In genomic region chr19:5086533-5086932, GRCm38 (mm10) we compare ENCODE assay signal across 10 mouse cellular contexts. TPM values are rescaled to one million over a fixed set of nuclear protein-coding genes. Genes with fewer than 3 reads are reported as not detected.
DNase-seq lines count a peak whose midpoint lies in the region; ATAC-seq and TF ChIP-seq lines count a peak whose summit lies in the region.
"Not testable (repeated sequence)": the region's sequence is repeated elsewhere in the genome, so short reads cannot be mapped to it uniquely, and the experiment has no call there.
"Had no signal": no experiment of that assay in that cellular context is flagged by ENCODE, and none has a peak within 500 bp of the region (broad histone marks: within the 10 kb centered on the region; RNA-seq: fewer than 3 reads in every experiment).

No protein-coding gene starts in this region.

- not testable (repeated sequence) for H3K79me2 ChIP-seq in MEL (ENCODE audit: control insufficient read depth, insufficient read depth, low read length, poor library complexity); heart, adult 2 months (replicated peaks; ENCODE audit: control insufficient read depth, insufficient read depth, low read length)

- TF ChIP-seq CTCF in MEL (IDR thresholded peaks at IDR 0.05 in 2 of 3, conservative IDR thresholded peaks at IDR 0.05 in 1 of 3; ENCODE audit: control insufficient read depth in 1 of 3, insufficient read depth in 1 of 3, low read depth in 2 of 3, low read length in 3 of 3, poor library complexity in 1 of 3, severe bottlenecking in 1 of 3), result peak in 2 of 3 experiments; percentile 13 to 43; a peak in 2 of 6 replicates
- TF ChIP-seq CTCF in heart, adult 2 months (IDR thresholded peaks at IDR 0.05), result peak; percentile 34
- peak; percentile 45; the same call in 1 of the 2 replicates for TF ChIP-seq CTCF in kidney, postnatal 0 days (IDR thresholded peaks at IDR 0.05; ENCODE audit: low read depth)
- TF ChIP-seq CTCF in liver, embryonic 14.5 days (IDR thresholded peaks at IDR 0.05; ENCODE audit: low read depth), result peak; percentile 34
- peak; percentile 67 for TF ChIP-seq CTCF in midbrain, postnatal 0 days (IDR thresholded peaks at IDR 0.05)

- peaks cover 0 to 11% of the 10 kb centered on the region in 2 experiments; a peak in 1 of 4 replicates for H3K4me1 ChIP-seq in MEL (ENCODE audit: control insufficient read depth in 1 of 2, insufficient read depth in 2 of 2, low read length in 2 of 2)
- H3K4me1 ChIP-seq in heart, adult 2 months (ENCODE audit: control insufficient read depth, insufficient read depth, low read length); kidney, postnatal 0 days (replicated peaks; ENCODE audit: insufficient read depth, low read length): not testable (repeated sequence)
- peaks cover 10% of the 10 kb centered on the region in 2 experiments for H3K4me1 ChIP-seq in liver, embryonic 14.5 days (replicated peaks; ENCODE audit: control insufficient read depth in 2 of 2, insufficient read depth in 2 of 2, low read length in 1 of 2)
- H3K4me1 ChIP-seq in midbrain, postnatal 0 days (ENCODE audit: insufficient read depth, low read length), result peaks cover 10% of the 10 kb centered on the region

- not testable (repeated sequence) for TF ChIP-seq POLR2A in MEL (IDR thresholded peaks at IDR 0.05; ENCODE audit: control insufficient read depth in 1 of 2, insufficient read depth in 1 of 2, low read depth in 1 of 2, low read length in 2 of 2, poor library complexity in 1 of 2); heart, adult 2 months (IDR thresholded peaks at IDR 0.05; ENCODE audit: insufficient read depth, low read depth, low read length)

- DNase-seq in MEL (ENCODE audit: low read depth, low spot score); heart, adult 2 months; kidney, postnatal 0 days (ENCODE audit: low spot score); liver, embryonic 14.5 days (ENCODE audit: low read depth in 3 of 3, low spot score in 3 of 3); midbrain, postnatal 0 days (ENCODE audit: low spot score): not testable (repeated sequence)
- peak; percentile 29 for DNase-seq in cerebellum, adult 9-11 months

- H3K36me3 ChIP-seq in MEL (ENCODE audit: control insufficient read depth in 1 of 2, insufficient read depth in 2 of 2, low read length in 2 of 2); heart, adult 2 months (ENCODE audit: control insufficient read depth, insufficient read depth, low read length); kidney, postnatal 0 days (ENCODE audit: insufficient read depth, low read length); liver, embryonic 14.5 days (replicated peaks; ENCODE audit: control insufficient read depth, insufficient read depth, low read depth): not testable (repeated sequence)
- H3K36me3 ChIP-seq in midbrain, postnatal 0 days (ENCODE audit: insufficient read depth, low read length), result peaks cover 20% of the 10 kb centered on the region

- not testable (repeated sequence) for H3K4me2 ChIP-seq in kidney, postnatal 0 days (ENCODE audit: low read length); liver, embryonic 14.5 days (ENCODE audit: low read depth); midbrain, postnatal 0 days (ENCODE audit: low read depth, low read length, poor library complexity, severe bottlenecking)

- intact Hi-C loops in heart, adult 2 months (cut with DNase I), result loop anchor here (5.0 kb wide), 1 partner anchor 49 kb away; the partner anchor contains the start of genes AC124502.3 and B4gat1

- TF ChIP-seq RAD21 in MEL (IDR thresholded peaks at IDR 0.05; ENCODE audit: low read depth, low read length), result peak; percentile 9

- ATAC-seq in kidney, postnatal 0 days (replicated peaks; ENCODE audit: low FRiP score, low read depth); liver, embryonic 14.5 days (ENCODE audit: insufficient read depth); midbrain, postnatal 0 days (ENCODE audit: low FRiP score): not testable (repeated sequence)

- not testable (repeated sequence) for H3K9ac ChIP-seq in MEL (ENCODE audit: control insufficient read depth, low read depth, low read length, poor library complexity, severe bottlenecking); heart, adult 2 months (ENCODE audit: low read depth, low read length); kidney, postnatal 0 days (ENCODE audit: low read depth, low read length); liver, embryonic 14.5 days (replicated peaks); midbrain, postnatal 0 days (replicated peaks; ENCODE audit: low read length, poor library complexity, severe bottlenecking)

- not testable (repeated sequence) for H3K9me3 ChIP-seq in MEL (replicated peaks; ENCODE audit: insufficient read depth, low read length); kidney, postnatal 0 days (replicated peaks; ENCODE audit: low read length); liver, embryonic 14.5 days (ENCODE audit: control insufficient read depth, low read length); midbrain, postnatal 0 days (ENCODE audit: low read length)

- 54% methylated on average over 4 of the region's 4 CpGs for WGBS in heart, adult 2 months
- WGBS in kidney, postnatal 0 days, result 60% methylated on average over 4 of the region's 4 CpGs
- 40% methylated on average over 4 of the region's 4 CpGs for WGBS in liver, embryonic 14.5 days (ENCODE audit: insufficient replicate concordance)
- WGBS in midbrain, postnatal 0 days, result 58% methylated on average over 4 of the region's 4 CpGs

- H3K27me3 ChIP-seq in MEL (ENCODE audit: control insufficient read depth in 1 of 2, insufficient read depth in 2 of 2, low read length in 2 of 2), result peaks cover 5 to 15% of the 10 kb centered on the region in 2 experiments
- H3K27me3 ChIP-seq in heart, adult 2 months (ENCODE audit: control insufficient read depth, insufficient read depth, low read length), result peaks cover 11% of the 10 kb centered on the region; the same call in 1 of the 2 replicates
- peaks cover 31% of the 10 kb centered on the region; the same call in 1 of the 2 replicates for H3K27me3 ChIP-seq in kidney, postnatal 0 days (ENCODE audit: insufficient read depth, low read length)
- peaks cover 50% of the 10 kb centered on the region for H3K27me3 ChIP-seq in liver, embryonic 14.5 days (ENCODE audit: control insufficient read depth, insufficient read depth, low read length)
- H3K27me3 ChIP-seq in midbrain, postnatal 0 days (ENCODE audit: insufficient read depth, low read length), result peaks cover 16% of the 10 kb centered on the region

- H3K27ac ChIP-seq in MEL (ENCODE audit: control insufficient read depth, low read depth, low read length); heart, adult 2 months; kidney, postnatal 0 days; liver, embryonic 14.5 days; midbrain, postnatal 0 days (ENCODE audit: low read depth, low read length): not testable (repeated sequence)

- not testable (repeated sequence) for H3K4me3 ChIP-seq in MEL (ENCODE audit: control insufficient read depth in 1 of 2, insufficient read depth in 1 of 2, low read depth in 2 of 2, low read length in 2 of 2); heart, adult 2 months; kidney, postnatal 0 days (replicated peaks; ENCODE audit: low read depth, low read length); liver, embryonic 14.5 days (ENCODE audit: insufficient read depth in 1 of 2, low read depth in 2 of 2, low read length in 2 of 2); midbrain, postnatal 0 days (ENCODE audit: low read depth, low read length)

- TF ChIP-seq EP300 in MEL (IDR thresholded peaks at IDR 0.05; ENCODE audit: low read depth in 1 of 2, low read length in 2 of 2); heart, adult 2 months (IDR thresholded peaks at IDR 0.05; ENCODE audit: insufficient read depth, low read depth, low read length); liver, embryonic 14.5 days (IDR thresholded peaks at IDR 0.05; ENCODE audit: low read depth): not testable (repeated sequence)

RNA-seq across cellular contexts. Expression of gene Tmem151a, which starts 1.2 kb away (rescaled TPM):
- total RNA-seq in MEL (2012; rRNA removed), result 0.29 TPM in 1 of 2 replicates, not detected in the other
- under 1 TPM in 1 of 2 experiments, not detected in 1; 0.63 TPM for polyA plus RNA-seq in MEL (2012; ENCODE audit: insufficient read depth in 1 of 2, insufficient read length in 2 of 2, low read depth in 1 of 2, low replicate concordance in 2 of 2, missing spikeins in 1 of 2)
- 1 to 10 TPM; 2.6 to 2.8 TPM for total RNA-seq in heart, adult 2 months (2021)
- polyA plus RNA-seq in heart, adult 2 months (2012; rRNA removed), result 1.9 and 3.3 TPM in 2 replicates
- 1.4 and 2.1 TPM in 2 replicates for polyA plus RNA-seq in kidney, postnatal 0 days (2015; fragmentation: Nextera tagmentation; extraction: Ambion mirVana)
- polyA plus RNA-seq in liver, embryonic 14.5 days (2012; rRNA removed), result 0.18 and 0.21 TPM in 2 replicates
- 0.25 and 0.28 TPM in 2 replicates for polyA plus RNA-seq in liver, embryonic 14.5 days (2014; fragmentation: Nextera tagmentation; extraction: Ambion mirVana)
- total RNA-seq in midbrain, postnatal 0 days (2014; rRNA removed), result 54.0 and 64.0 TPM in 2 replicates
- polyA plus RNA-seq in midbrain, postnatal 0 days (2015; fragmentation: Nextera tagmentation; extraction: Ambion mirVana), result 64.2 and 72.0 TPM in 2 replicates
- total RNA-seq: CH12.LX; gastrocnemius, adult 2 months had no signal
- polyA plus RNA-seq: activated CD4-positive, CD25-positive, alpha-beta regulatory T cell, adult 4 months; inflammation-experienced regulatory T-cells, adult 6 months had no signal

RNA-seq across cellular contexts. Expression of gene Yif1a, which starts 1.8 kb away (rescaled TPM):
- total RNA-seq in MEL (2012; rRNA removed), result 57.5 and 64.3 TPM in 2 replicates
- 10 to 100 TPM in 1 of 2 experiments, not detected in 1; 54.0 TPM for polyA plus RNA-seq in MEL (2012; ENCODE audit: insufficient read depth in 1 of 2, insufficient read length in 2 of 2, low read depth in 1 of 2, low replicate concordance in 2 of 2, missing spikeins in 1 of 2)
- 100 to 1,000 TPM in 1 of 2 experiments, 10 to 100 TPM in 1; 90.8 to 108 TPM for total RNA-seq in heart, adult 2 months (2021)
- 242 and 247 TPM in 2 replicates for polyA plus RNA-seq in heart, adult 2 months (2012; rRNA removed)
- 129 and 132 TPM in 2 replicates for polyA plus RNA-seq in kidney, postnatal 0 days (2015; fragmentation: Nextera tagmentation; extraction: Ambion mirVana)
- polyA plus RNA-seq in liver, embryonic 14.5 days (2012; rRNA removed), result 34.7 and 37.0 TPM in 2 replicates
- polyA plus RNA-seq in liver, embryonic 14.5 days (2014; fragmentation: Nextera tagmentation; extraction: Ambion mirVana), result 58.6 and 60.0 TPM in 2 replicates
- total RNA-seq in midbrain, postnatal 0 days (2014; rRNA removed), result 40.4 and 53.9 TPM in 2 replicates
- 38.8 and 49.9 TPM in 2 replicates for polyA plus RNA-seq in midbrain, postnatal 0 days (2015; fragmentation: Nextera tagmentation; extraction: Ambion mirVana)

RNA-seq across cellular contexts. Expression of gene Cnih2, which starts 11.8 kb away (rescaled TPM):
- 0.65 and 1.0 TPM in 2 replicates for total RNA-seq in MEL (2012; rRNA removed)
- 1 to 10 TPM in 1 of 2 experiments, not detected in 1; 2.7 TPM for polyA plus RNA-seq in MEL (2012; ENCODE audit: insufficient read depth in 1 of 2, insufficient read length in 2 of 2, low read depth in 1 of 2, low replicate concordance in 2 of 2, missing spikeins in 1 of 2)
- not detected for total RNA-seq in heart, adult 2 months (2021)
- 0.53 and 0.70 TPM in 2 replicates for polyA plus RNA-seq in heart, adult 2 months (2012; rRNA removed)
- polyA plus RNA-seq in kidney, postnatal 0 days (2015; fragmentation: Nextera tagmentation; extraction: Ambion mirVana), result 4.2 and 4.7 TPM in 2 replicates
- polyA plus RNA-seq in liver, embryonic 14.5 days (2012; rRNA removed), result 0.63 and 1.0 TPM in 2 replicates
- 0.50 and 0.73 TPM in 2 replicates for polyA plus RNA-seq in liver, embryonic 14.5 days (2014; fragmentation: Nextera tagmentation; extraction: Ambion mirVana)
- 677 and 753 TPM in 2 replicates for total RNA-seq in midbrain, postnatal 0 days (2014; rRNA removed)
- 547 and 553 TPM in 2 replicates for polyA plus RNA-seq in midbrain, postnatal 0 days (2015; fragmentation: Nextera tagmentation; extraction: Ambion mirVana)
- polyA plus RNA-seq: activated CD4-positive, CD25-positive, alpha-beta regulatory T cell, adult 4 months had no signal

RNA-seq across cellular contexts. Expression of gene Cd248, which starts 18.7 kb away (rescaled TPM):
- total RNA-seq in MEL (2012; rRNA removed), result 0.23 and 0.27 TPM in 2 replicates
- under 1 TPM in 1 of 2 experiments, not detected in 1; 0.86 TPM for polyA plus RNA-seq in MEL (2012; ENCODE audit: insufficient read depth in 1 of 2, insufficient read length in 2 of 2, low read depth in 1 of 2, low replicate concordance in 2 of 2, missing spikeins in 1 of 2)
- total RNA-seq in heart, adult 2 months (2021), result 10 to 100 TPM in 1 of 2 experiments, 1 to 10 TPM in 1; 9.3 to 12.2 TPM
- 18.1 and 20.0 TPM in 2 replicates for polyA plus RNA-seq in heart, adult 2 months (2012; rRNA removed)
- 35.0 and 40.6 TPM in 2 replicates for polyA plus RNA-seq in kidney, postnatal 0 days (2015; fragmentation: Nextera tagmentation; extraction: Ambion mirVana)
- polyA plus RNA-seq in liver, embryonic 14.5 days (2012; rRNA removed), result 1.7 and 2.0 TPM in 2 replicates
- polyA plus RNA-seq in liver, embryonic 14.5 days (2014; fragmentation: Nextera tagmentation; extraction: Ambion mirVana), result 2.8 and 3.4 TPM in 2 replicates
- total RNA-seq in midbrain, postnatal 0 days (2014; rRNA removed), result 22.0 and 23.3 TPM in 2 replicates
- 15.7 and 18.3 TPM in 2 replicates for polyA plus RNA-seq in midbrain, postnatal 0 days (2015; fragmentation: Nextera tagmentation; extraction: Ambion mirVana)
- total RNA-seq: CH12.LX had no signal
- polyA plus RNA-seq: activated CD4-positive, CD25-positive, alpha-beta regulatory T cell, adult 4 months; inflammation-experienced regulatory T-cells, adult 6 months had no signal

RNA-seq across cellular contexts. Expression of gene Rab1b, which starts 20.3 kb away (rescaled TPM):
- total RNA-seq in MEL (2012; rRNA removed), result 86.4 and 94.9 TPM in 2 replicates
- polyA plus RNA-seq in MEL (2012; ENCODE audit: insufficient read depth in 1 of 2, insufficient read length in 2 of 2, low read depth in 1 of 2, low replicate concordance in 2 of 2, missing spikeins in 1 of 2), result 100 to 1,000 TPM in 1 of 2 experiments, not detected in 1; 162 TPM
- 100 to 1,000 TPM; 173 to 195 TPM for total RNA-seq in heart, adult 2 months (2021)
- polyA plus RNA-seq in heart, adult 2 months (2012; rRNA removed), result 221 and 231 TPM in 2 replicates
- polyA plus RNA-seq in kidney, postnatal 0 days (2015; fragmentation: Nextera tagmentation; extraction: Ambion mirVana), result 270 and 284 TPM in 2 replicates
- polyA plus RNA-seq in liver, embryonic 14.5 days (2012; rRNA removed), result 50.6 and 58.8 TPM in 2 replicates
- 76.2 and 84.8 TPM in 2 replicates for polyA plus RNA-seq in liver, embryonic 14.5 days (2014; fragmentation: Nextera tagmentation; extraction: Ambion mirVana)
- total RNA-seq in midbrain, postnatal 0 days (2014; rRNA removed), result 192 and 242 TPM in 2 replicates
- polyA plus RNA-seq in midbrain, postnatal 0 days (2015; fragmentation: Nextera tagmentation; extraction: Ambion mirVana), result 204 and 227 TPM in 2 replicates

Comparison
In these comparisons a context has a peak if more than half of its experiments do, and no peak if none do; other contexts are left out.
1. RNA of gene Tmem151a, which starts 1.2 kb away (polyA plus RNA-seq): 64.2 to 72.0 TPM in midbrain, postnatal 0 days; 1.9 to 3.3 TPM in heart, adult 2 months, 1.4 to 2.1 TPM in kidney, postnatal 0 days, 0.63 TPM in MEL and 0.18 to 0.28 TPM in liver, embryonic 14.5 days; every median in the first group is over 10 times any median in the second.
2. RNA of gene Cnih2, which starts 11.8 kb away (polyA plus RNA-seq): 547 to 553 TPM in midbrain, postnatal 0 days; 4.2 to 4.7 TPM in kidney, postnatal 0 days, 2.7 TPM in MEL, 0.53 to 0.70 TPM in heart, adult 2 months and 0.50 to 1.0 TPM in liver, embryonic 14.5 days; every median in the first group is over 10 times any median in the second.
3. Peak in every context shown above with its lines, with median percentiles within 50 percentile points of each other: CTCF ChIP-seq.